Mouse (Mus musculus) forebrain, embryonic 13.5 days (tissue): ENCODE results near the gene Utp4. TPM values are rescaled to one million over a fixed set of nuclear protein-coding genes. Genes with fewer than 3 reads are reported as not detected.

Source experiments
- ATAC-seq: fragments of 200-750 bp; cut with Nextera tagmentation; 2 replicates; pipeline ENCODE4 v1.8.0; 2017
- H3K27ac ChIP-seq: fragments of 300-500 bp; sonication (generic); 2 replicates; pipeline ENCODE4 v1.5.1; 2015; ENCODE audit warnings: inconsistent platforms, mild to moderate bottlenecking, moderate library complexity
- H3K27me3 ChIP-seq: fragments of 300-500 bp; sonication (generic); 2 replicates; pipeline ENCODE4 v1.6.1; 2015; ENCODE audit warnings: mild to moderate bottlenecking, inconsistent platforms
- H3K36me3 ChIP-seq: fragments of 300-500 bp; sonication (generic); 2 replicates; pipeline ENCODE4 v1.6.1; 2015; ENCODE audit warnings: mild to moderate bottlenecking, inconsistent platforms; ENCODE audit not compliant: poor library complexity, severe bottlenecking
- H3K4me1 ChIP-seq: fragments of 300-500 bp; sonication (generic); 2 replicates; pipeline ENCODE4 v1.6.1; 2015; ENCODE audit warnings: inconsistent platforms
- H3K4me2 ChIP-seq: fragments of 300-500 bp; sonication (generic); 2 replicates; pipeline ENCODE4 v1.6.1; 2015; ENCODE audit warnings: inconsistent platforms, mild to moderate bottlenecking, moderate library complexity
- H3K4me3 ChIP-seq: fragments of 300-500 bp; sonication (generic); 2 replicates; pipeline ENCODE4 v1.5.1; 2015; ENCODE audit warnings: mild to moderate bottlenecking, inconsistent platforms
- H3K9ac ChIP-seq: fragments of 300-500 bp; sonication (generic); 2 replicates; pipeline ENCODE4 v1.6.1; 2015; ENCODE audit warnings: mild to moderate bottlenecking, inconsistent platforms
- H3K9me3 ChIP-seq: fragments of 300-500 bp; sonication (generic); replicated peaks from 2 replicates; pipeline ENCODE4 v1.6.1; 2016; ENCODE audit warnings: inconsistent platforms
- WGBS: fragments of 180-500 bp; shearing (Covaris S2); methylation state at CpG from one replicate; pipeline ENCODE4 v1.1.7; 2015; 5-methylcytosine and 5-hydroxymethylcytosine counted together
- polyA plus RNA-seq: library from polyadenylated mRNA; unstranded; fragments of >200 nt; fragmentation: Nextera tagmentation; extraction: Ambion mirVana; gene quantifications from 2 replicates; pipeline ENCODE4 v1.2.1, GENCODE M21; 2015

Gene Utp4
- polyA plus RNA-seq, 1 experiment from 2014 or later, result 49.4 TPM

GRCm38 (mm10) chr8:106933506-106934143 lies 40.2 kb downstream of the Utp4 start:
- no peaks in the 10 kb centered on the region for H3K9me3 ChIP-seq
- H3K27ac ChIP-seq, result no peak overlapping the region
- ATAC-seq, result no peak
- no peak overlapping the region for H3K4me3 ChIP-seq
- no peak overlapping the region for H3K4me2 ChIP-seq
- H3K27me3 ChIP-seq, result peaks cover 38% of the 10 kb centered on the region
- H3K4me1 ChIP-seq, result peaks cover 30% of the 10 kb centered on the region
- H3K9ac ChIP-seq, result no peak overlapping the region
- H3K36me3 ChIP-seq, result no peaks in the 10 kb centered on the region
- WGBS, result 87% methylated on average over 4 of the region's 4 CpGs

GRCm38 (mm10) chr8:106934226-106934977 lies 41.0 kb downstream of the Utp4 start:
- WGBS, result 73% methylated on average over 16 of the region's 16 CpGs
- Histone ChIP-seq H3K4me1 (peaks cover 30% of the 10 kb centered on the region), H3K9me3 (no peaks in the 10 kb centered on the region), H3K4me2 (no peak overlapping the region), H3K9ac (no peak overlapping the region), H3K27ac (no peak overlapping the region), H3K4me3 (no peak overlapping the region), H3K36me3 (no peaks in the 10 kb centered on the region), H3K27me3 (peaks cover 46% of the 10 kb centered on the region)
- no peak for ATAC-seq

DNA sequence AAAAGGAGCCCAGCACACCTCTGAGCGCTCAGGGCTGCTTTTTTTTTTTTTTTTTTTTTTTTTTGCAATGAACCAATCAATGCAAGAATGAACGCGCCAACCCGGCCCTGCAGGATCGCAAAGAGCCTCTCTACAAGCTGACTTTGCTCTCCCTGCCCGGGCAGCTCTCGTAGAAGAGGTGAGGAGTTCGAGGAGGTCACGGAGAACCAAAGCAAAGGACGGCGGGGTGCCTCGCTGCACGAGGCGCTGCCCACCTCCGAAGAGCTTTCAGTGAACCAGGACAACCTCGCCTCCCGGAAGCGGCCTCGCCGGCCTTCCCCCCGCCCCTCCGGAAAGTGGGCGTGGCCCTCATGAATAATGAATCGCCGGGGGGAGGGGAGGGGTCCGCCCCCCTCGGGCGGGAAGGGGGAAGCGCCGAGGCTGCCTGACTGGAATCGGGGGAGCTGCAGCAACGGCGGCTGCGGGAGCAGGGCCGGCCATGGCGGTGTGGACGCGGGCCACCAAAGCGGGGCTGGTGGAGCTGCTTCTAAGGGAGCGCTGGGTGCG lies 42.0 kb downstream of the Utp4 start, which contains the start of gene Sntb2:
TSS of gene Sntb2 (plus strand) at position 427 of the 546 bp plus-strand sequence.
- Histone ChIP-seq H3K36me3 (no peaks in the 10 kb centered on the region), H3K4me2 (peak within 1 kb of the TSS; percentile 98), H3K27me3 (peaks cover 53% of the 10 kb centered on the region), H3K4me3 (peak within 1 kb of the TSS; percentile 71), H3K27ac (peak within 1 kb of the TSS; percentile 83), H3K9me3 (no peaks in the 10 kb centered on the region), H3K9ac (peak within 1 kb of the TSS; percentile 73), H3K4me1 (peaks cover 30% of the 10 kb centered on the region)
- under 1% methylated on average over 38 of the region's 41 CpGs for WGBS
- ATAC-seq, result peak; percentile 89

DNA sequence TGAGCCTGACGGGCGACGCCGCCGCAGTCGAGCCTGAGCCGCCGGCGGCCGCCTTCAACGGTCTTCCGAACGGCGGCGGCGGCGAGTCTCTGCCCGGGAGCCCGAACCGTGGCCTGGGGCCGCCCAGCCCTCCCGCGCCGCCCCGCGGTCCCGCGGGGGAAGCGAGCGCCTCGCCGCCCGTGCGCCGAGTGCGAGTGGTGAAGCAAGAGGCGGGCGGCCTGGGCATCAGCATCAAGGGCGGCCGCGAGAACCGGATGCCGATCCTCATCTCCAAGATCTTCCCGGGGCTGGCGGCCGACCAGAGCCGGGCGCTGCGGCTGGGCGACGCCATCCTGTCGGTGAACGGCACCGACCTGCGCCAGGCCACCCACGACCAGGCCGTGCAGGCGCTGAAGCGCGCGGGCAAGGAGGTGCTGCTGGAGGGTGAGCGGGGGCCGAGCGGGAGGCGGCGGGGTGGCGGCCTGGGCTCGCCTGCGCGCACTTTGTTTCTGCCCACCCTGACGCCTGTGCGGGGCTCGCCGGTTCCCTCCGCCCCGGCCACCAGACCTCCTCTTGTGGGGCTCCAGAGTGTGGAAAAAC lies 42.6 kb downstream of the Utp4 start:
- Histone ChIP-seq H3K27me3 (peaks cover 56% of the 10 kb centered on the region), H3K36me3 (no peaks in the 10 kb centered on the region), H3K4me3 (peak overlapping the region; percentile 71), H3K27ac (peak overlapping the region; percentile 83), H3K4me1 (peaks cover 30% of the 10 kb centered on the region), H3K9ac (peak overlapping the region; percentile 73), H3K9me3 (no peaks in the 10 kb centered on the region), H3K4me2 (peak overlapping the region; percentile 98)
- ATAC-seq, result peak; percentile 69
- WGBS, result 0% methylated on average over 41 of the region's 76 CpGs

GRCm38 (mm10) chr8:106936478-106937051 lies 43.1 kb downstream of the Utp4 start:
- WGBS, result under 1% methylated on average over 26 of the region's 26 CpGs
- ATAC-seq, result peak; percentile 50

GRCm38 (mm10) chr8:106937081-106937800 lies 43.8 kb downstream of the Utp4 start:
- no peaks in the 10 kb centered on the region for H3K9me3 ChIP-seq
- peaks cover 29% of the 10 kb centered on the region for H3K4me1 ChIP-seq
- peak overlapping the region; percentile 71 for H3K4me3 ChIP-seq
- H3K36me3 ChIP-seq, result no peaks in the 10 kb centered on the region
- peak overlapping the region; percentile 73 for H3K9ac ChIP-seq
- no peak for ATAC-seq
- H3K4me2 ChIP-seq, result peak overlapping the region; percentile 98
- peaks cover 60% of the 10 kb centered on the region for H3K27me3 ChIP-seq
- H3K27ac ChIP-seq, result no peak overlapping the region
- WGBS, result 48% methylated on average over 14 of the region's 14 CpGs

More at GRCm38 (mm10) chr8:106936478-106937051, 43.1 kb downstream of the Utp4 start:
- H3K27ac ChIP-seq, result peak overlapping the region; percentile 83; the same call in 1 of the 2 replicates
- H3K9ac ChIP-seq, result peak overlapping the region; percentile 73
- peaks cover 61% of the 10 kb centered on the region for H3K27me3 ChIP-seq
- no peaks in the 10 kb centered on the region for H3K36me3 ChIP-seq
- peak overlapping the region; percentile 71 for H3K4me3 ChIP-seq
- no peaks in the 10 kb centered on the region for H3K9me3 ChIP-seq
- peak overlapping the region; percentile 98 for H3K4me2 ChIP-seq
- H3K4me1 ChIP-seq, result peaks cover 30% of the 10 kb centered on the region

- H3K27me3 ChIP-seq, result peaks cover 44% of the 10 kb centered on the region
- H3K27ac ChIP-seq, result no peak overlapping the region
- H3K9ac ChIP-seq, result no peak overlapping the region
- H3K36me3 ChIP-seq, result no peaks in the 10 kb centered on the region
- peaks cover 23% of the 10 kb centered on the region for H3K4me1 ChIP-seq
- WGBS, result 89% methylated on average over 3 of the region's 3 CpGs
- no peak overlapping the region for H3K4me3 ChIP-seq
- no peak overlapping the region for H3K4me2 ChIP-seq
- ATAC-seq, result no peak
- no peaks in the 10 kb centered on the region for H3K9me3 ChIP-seq
These were observed 48.4 kb downstream of the Utp4 start for GRCm38 (mm10) chr8:106941806-106942205.

- WGBS, result 93% methylated on average over 3 of the region's 3 CpGs
- no peak for ATAC-seq
- H3K27ac ChIP-seq, result no peak overlapping the region
- no peaks in the 10 kb centered on the region for H3K9me3 ChIP-seq
- no peak overlapping the region for H3K9ac ChIP-seq
- H3K36me3 ChIP-seq, result no peaks in the 10 kb centered on the region
- H3K4me3 ChIP-seq, result no peak overlapping the region
- peaks cover 9% of the 10 kb centered on the region for H3K4me1 ChIP-seq
- peaks cover 25% of the 10 kb centered on the region for H3K27me3 ChIP-seq
- H3K4me2 ChIP-seq, result no peak overlapping the region
These were observed 50.5 kb downstream of the Utp4 start for GRCm38 (mm10) chr8:106943874-106944418.

GRCm38 (mm10) chr8:106944756-106945155 lies 51.3 kb downstream of the Utp4 start:
- Histone ChIP-seq H3K36me3 (no peaks in the 10 kb centered on the region), H3K9me3 (no peaks in the 10 kb centered on the region), H3K4me3 (no peak overlapping the region), H3K27ac (peak overlapping the region; percentile 44), H3K4me2 (no peak overlapping the region), H3K4me1 (peaks cover 9% of the 10 kb centered on the region), H3K27me3 (peaks cover 17% of the 10 kb centered on the region), H3K9ac (no peak overlapping the region)
- no peak for ATAC-seq
- WGBS, result 72% methylated on average over 3 of the region's 3 CpGs

DNA sequence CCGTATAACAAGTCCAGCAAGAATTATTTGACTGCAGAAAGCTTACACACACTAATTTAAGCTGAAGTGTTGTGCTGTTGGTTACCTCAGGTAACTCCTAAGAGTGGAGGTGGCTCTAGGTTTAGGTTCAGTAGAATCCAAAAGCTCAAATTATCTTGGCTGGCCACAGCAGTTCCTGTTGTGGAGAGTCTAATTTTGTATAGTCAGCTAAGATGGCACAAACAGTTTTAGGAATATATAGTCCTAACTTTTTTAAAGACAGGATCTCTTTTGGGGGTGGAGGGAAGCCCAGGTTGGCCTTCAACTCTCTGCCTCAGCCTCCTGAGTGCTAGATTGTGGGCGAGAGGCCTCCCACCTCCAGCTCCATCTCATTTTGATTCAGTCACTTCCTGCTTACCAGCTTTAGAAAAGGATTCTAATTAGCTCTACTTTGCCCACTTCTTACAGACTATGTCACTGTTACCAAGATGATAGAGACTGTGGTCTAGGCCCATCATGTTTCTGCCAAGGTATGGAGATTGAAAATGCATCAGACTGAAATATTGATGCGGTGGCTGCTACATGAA lies 55.3 kb downstream of the Utp4 start:
- H3K4me3 ChIP-seq, result no peak overlapping the region
- 86% methylated on average over 3 of the region's 3 CpGs for WGBS
- no peak overlapping the region for H3K4me2 ChIP-seq
- ATAC-seq, result no peak
- H3K27ac ChIP-seq, result no peak overlapping the region
- no peaks in the 10 kb centered on the region for H3K36me3 ChIP-seq
- no peak overlapping the region for H3K9ac ChIP-seq
- H3K4me1 ChIP-seq, result peaks cover 9% of the 10 kb centered on the region
- H3K27me3 ChIP-seq, result 0 out of 2 replicates have a peak, but pooled peaks cover 3% of the 10 kb centered on the region
- H3K9me3 ChIP-seq, result no peaks in the 10 kb centered on the region

GRCm38 (mm10) chr8:106951707-106952106 lies 58.3 kb downstream of the Utp4 start:
- H3K9me3 ChIP-seq, result no peaks in the 10 kb centered on the region
- no peak overlapping the region for H3K4me3 ChIP-seq
- no peak overlapping the region for H3K9ac ChIP-seq
- no peaks in the 10 kb centered on the region for H3K36me3 ChIP-seq
- H3K4me1 ChIP-seq, result no peaks in the 10 kb centered on the region
- H3K4me2 ChIP-seq, result no peak overlapping the region
- ATAC-seq, result no peak
- H3K27ac ChIP-seq, result no peak overlapping the region
- WGBS, result 70% methylated on average over 4 of the region's 4 CpGs
- H3K27me3 ChIP-seq, result no peaks in the 10 kb centered on the region
